In the genomic region with DNA sequence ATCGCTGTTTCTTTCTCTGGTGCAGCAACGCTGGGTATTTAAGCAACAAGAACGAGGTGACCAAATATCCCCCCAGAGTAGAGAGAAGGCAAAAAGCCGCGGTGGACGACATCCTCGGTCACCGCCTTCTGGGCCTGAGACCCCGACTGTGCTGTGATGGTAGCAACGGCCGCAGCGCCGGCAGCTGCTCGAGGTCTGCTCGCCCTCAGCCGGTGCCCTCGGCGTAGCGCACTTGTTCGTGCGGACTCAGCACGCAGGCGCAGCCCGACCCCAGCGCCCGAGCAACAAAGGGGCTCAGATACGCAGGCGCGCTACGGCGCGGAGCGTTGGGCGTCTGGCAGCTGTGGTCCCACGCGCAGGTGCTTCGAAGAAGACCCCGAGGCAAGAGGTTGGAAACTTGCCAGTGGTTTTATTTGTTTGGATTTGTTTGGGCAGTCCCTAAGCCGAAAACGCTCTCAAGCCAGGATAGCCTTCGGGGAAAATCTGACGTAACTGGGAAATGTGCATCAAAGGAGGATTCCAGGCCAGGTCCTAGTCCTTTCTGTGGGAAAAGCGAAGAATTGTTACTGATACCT, we compare ENCODE assay signal across 8 mouse cellular contexts. TPM values are rescaled to one million over a fixed set of nuclear protein-coding genes. Genes with fewer than 3 reads are reported as not detected.
A peak's percentile ranks its signal among the peaks of the same experiment; 100 is the strongest.
DNase-seq lines count a peak whose midpoint lies in the region; ATAC-seq lines count a peak whose summit lies in the region.

A gene (minus strand): TSS at position 197 of the 575 bp plus-strand sequence.

- peak within 1 kb of the TSS; percentile 83 for H3K4me3 ChIP-seq in hindbrain, embryonic 16.5 days (ENCODE audit: low read length)
- peak within 1 kb of the TSS; percentile 85 for H3K4me3 ChIP-seq in macrophage (ENCODE audit: inconsistent target)

- peaks cover 10% of the 10 kb centered on the region; the same call in 1 of the 2 replicates for H3K79me2 ChIP-seq in macrophage (ENCODE audit: inconsistent target)

- H3K27me3 ChIP-seq in hindbrain, embryonic 16.5 days (replicated peaks; ENCODE audit: control insufficient read depth, insufficient read depth, low read length) = no peaks in the 10 kb centered on the region

- peak; percentile 97 for ATAC-seq in hindbrain, embryonic 16.5 days

- peak within 1 kb of the TSS; percentile 92 for H3K9ac ChIP-seq in hindbrain, embryonic 16.5 days (ENCODE audit: low read depth, low read length)

- peak within 1 kb of the TSS; percentile 72 for H3K4me2 ChIP-seq in hindbrain, embryonic 16.5 days (ENCODE audit: low read length)

- WGBS in hindbrain, embryonic 16.5 days = under 1% methylated on average over 43 of the region's 43 CpGs
- WGBS in macrophage (ENCODE audit: missing documents) = 3% methylated on average over 43 of the region's 43 CpGs

- H3K36me3 ChIP-seq in hindbrain, embryonic 16.5 days (ENCODE audit: control insufficient read depth, insufficient read depth, low read length) = peaks cover 12% of the 10 kb centered on the region
- H3K36me3 ChIP-seq in macrophage (ENCODE audit: inconsistent target) = peaks cover 8% of the 10 kb centered on the region; the same call in 1 of the 2 replicates

- H3K9me3 ChIP-seq in hindbrain, embryonic 16.5 days (ENCODE audit: control insufficient read depth, low read length) = no peaks in the 10 kb centered on the region

- peak; percentile 90 for DNase-seq in WW6 (ENCODE audit: low read depth, low spot score)
- DNase-seq in cerebellum, postnatal 4 days (ENCODE audit: low spot score in 2 of 2) = peak; percentile 76 to 92
- peak; percentile 72 for DNase-seq in gastrocnemius, adult 18-20 months (ENCODE audit: low spot score)
- DNase-seq in left cerebral cortex, adult 18-20 months (ENCODE audit: low spot score in 2 of 2) = peak; percentile 85 to 91
- peak; percentile 89 to 91 for DNase-seq in right cerebral cortex, adult 2 months (ENCODE audit: low spot score in 2 of 2)
- peak; percentile 85 for DNase-seq in urinary bladder, postnatal 14 days (ENCODE audit: low spot score)

- peak within 1 kb of the TSS; percentile 91 for H3K27ac ChIP-seq in hindbrain, embryonic 16.5 days (ENCODE audit: low read depth, low read length)
- peak within 1 kb of the TSS; percentile 31; the same call in 1 of the 2 replicates for H3K27ac ChIP-seq in macrophage

- peaks cover 22% of the 10 kb centered on the region for H3K4me1 ChIP-seq in hindbrain, embryonic 16.5 days (ENCODE audit: control insufficient read depth, insufficient read depth, low read depth, low read length)

RNA-seq across cellular contexts. Expression of the gene that starts here (rescaled TPM):
- 1 to 10 TPM; 4.2 to 4.6 TPM for total RNA-seq in gastrocnemius, adult 18-20 months (2021)
- polyA plus RNA-seq in hindbrain, embryonic 16.5 days (2015; fragmentation: Nextera tagmentation; extraction: Ambion mirVana) = 165 and 167 TPM in 2 replicates
- 10 to 100 TPM; 39.8 to 40.2 TPM for total RNA-seq in left cerebral cortex, adult 18-20 months (2021)
- total RNA-seq in macrophage (2018; cell fraction: chromatin; rRNA removed) = 10 to 100 TPM in 7 of 26 experiments, 1 to 10 TPM in 19; 2.7 to 14.2 (median 7.3) TPM
- 10 to 100 TPM; 34.8 to 65.9 (median 48.5) TPM for total RNA-seq in macrophage (2018; cell fraction: cytosol; rRNA removed)
- 10 to 100 TPM in 25 of 26 experiments, 1 to 10 TPM in 1; 9.8 to 44.6 (median 27.6) TPM for total RNA-seq in macrophage (2018; cell fraction: nucleus; rRNA removed)
- polyA plus RNA-seq in macrophage (2018) = 27.9 to 70.5 TPM (median 53.3 TPM) in 3 replicates

Comparison
In these comparisons a context has a peak if more than half of its experiments do, and no peak if none do; other contexts are left out.
1. Peak in every context shown above with its lines: DNase-seq, ATAC-seq, H3K4me3 ChIP-seq and H3K27ac ChIP-seq.
2. RNA of the gene that starts here (total RNA-seq): 39.8 to 40.2 TPM in left cerebral cortex, adult 18-20 months; 4.2 to 4.6 TPM in gastrocnemius, adult 18-20 months; every median in the first group is over 4 times any median in the second.